Mouse (Mus musculus) spleen, adult 2 months (tissue): Measurements from ENCODE around the gene Tmem100. TPM values are rescaled to one million over a fixed set of nuclear protein-coding genes. Genes with fewer than 3 reads are reported as not detected.

Experiments
- DNase-seq, 2 experiments: peaks; one replicate each; pipeline versions ENCODE4 v3.0.0 to v3.0.0-alpha.2; 2012 to 2021; ENCODE audit warnings: low spot score in 2 of 2, low read depth in 1 of 2
- H3K27ac ChIP-seq: fragments of 200-500 bp; 2 replicates; pipeline ENCODE4 v1.5.1; 2012; ENCODE audit warnings: low read length, inconsistent platforms; ENCODE audit not compliant: insufficient read depth
- H3K27me3 ChIP-seq: fragments of 200-500 bp; 2 replicates; pipeline ENCODE4 v1.6.1; 2012; ENCODE audit warnings: mild to moderate bottlenecking, moderate library complexity, low read length, inconsistent platforms; ENCODE audit not compliant: control insufficient read depth, insufficient read depth
- H3K36me3 ChIP-seq: fragments of 200-500 bp; 2 replicates; pipeline ENCODE4 v1.6.1; 2012; ENCODE audit warnings: mild to moderate bottlenecking, low read length, inconsistent platforms; ENCODE audit not compliant: control insufficient read depth, insufficient read depth
- H3K4me1 ChIP-seq: fragments of 200-500 bp; 2 replicates; pipeline ENCODE4 v1.6.1; 2011; ENCODE audit warnings: inconsistent platforms; ENCODE audit not compliant: control insufficient read depth, insufficient read depth, insufficient read length
- H3K4me3 ChIP-seq: fragments of 200-500 bp; 2 replicates; pipeline ENCODE4 v1.5.1; 2011; ENCODE audit warnings: mild to moderate bottlenecking, inconsistent platforms; ENCODE audit not compliant: insufficient read depth, insufficient read length; ENCODE audit errors: extremely low read depth
- CTCF ChIP-seq: fragments of 200-500 bp; IDR thresholded peaks from 2 replicates; pipeline ENCODE4 v1.5.1; 2011; ENCODE audit warnings: mild to moderate bottlenecking, inconsistent platforms; ENCODE audit not compliant: insufficient read depth, insufficient read length, insufficient replicate concordance; ENCODE audit errors: extremely low read depth
- POLR2A ChIP-seq: fragments of 200-500 bp; IDR thresholded peaks from 2 replicates; pipeline ENCODE4 v1.6.1; 2011; ENCODE audit warnings: low read depth, low read length, inconsistent platforms
- WGBS: fragments of 180-500 bp; shearing (Covaris S2); methylation state at CpG from one replicate; pipeline ENCODE4 v1.1.7; 2018; 5-methylcytosine and 5-hydroxymethylcytosine counted together
- polyA plus RNA-seq: library from polyadenylated mRNA; depleted of rRNA; stranded (reverse); fragments of >200 nt; gene quantifications from 2 replicates; pipeline ENCODE4 v1.2.3, GENCODE M21; 2012; rRNA removed

Gene Tmem100
- polyA plus RNA-seq, 1 experiment = 0.42 TPM

DNA sequence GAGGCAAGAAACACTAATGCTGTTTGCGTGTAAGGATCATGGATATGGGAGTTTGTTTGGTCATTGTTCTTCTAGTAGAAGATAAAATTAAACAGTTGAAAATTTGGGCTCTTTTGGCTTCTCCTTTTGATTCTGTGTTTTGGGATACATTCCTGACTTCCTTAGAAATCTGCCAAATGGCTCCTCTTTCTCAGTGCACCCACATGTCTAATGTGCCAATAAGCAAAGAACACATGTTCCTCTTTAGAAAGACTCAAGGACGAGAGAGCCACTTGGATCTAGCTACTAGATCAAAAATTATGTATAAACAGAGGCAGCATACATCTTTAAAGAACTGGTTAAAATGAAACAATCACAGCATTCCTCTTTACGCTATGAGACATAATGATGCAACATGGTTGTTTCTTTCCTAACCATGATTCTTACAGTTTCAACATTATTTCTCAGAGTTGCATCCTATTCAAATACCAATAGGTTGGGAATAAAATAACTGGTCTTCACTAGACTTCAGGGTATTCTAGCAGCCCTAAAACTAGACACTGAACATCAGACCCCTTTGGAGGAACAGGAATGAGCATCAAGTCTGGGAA, 50.6 kb downstream of the Tmem100 start:
- Histone ChIP-seq H3K36me3 (no peaks in the 10 kb centered on the region), H3K27ac (no peak overlapping the region), H3K27me3 (no peaks in the 10 kb centered on the region), H3K4me1 (no peaks in the 10 kb centered on the region), H3K4me3 (no peak overlapping the region)
- no peak for TF ChIP-seq CTCF
- TF ChIP-seq POLR2A = no peak
- DNase-seq = no peak
- 79% methylated on average over 3 of the region's 3 CpGs for WGBS

- no peak overlapping the region for H3K27ac ChIP-seq
- DNase-seq = no peak
- no peak overlapping the region for H3K4me3 ChIP-seq
- H3K4me1 ChIP-seq = no peaks in the 10 kb centered on the region
- no peaks in the 10 kb centered on the region for H3K36me3 ChIP-seq
- no peak for TF ChIP-seq POLR2A
- no peak for TF ChIP-seq CTCF
- WGBS = 84% methylated on average over 10 of the region's 10 CpGs
- no peaks in the 10 kb centered on the region for H3K27me3 ChIP-seq
These were observed 51.9 kb downstream of the Tmem100 start for GRCm38 (mm10) chr11:90081820-90082596.

DNA sequence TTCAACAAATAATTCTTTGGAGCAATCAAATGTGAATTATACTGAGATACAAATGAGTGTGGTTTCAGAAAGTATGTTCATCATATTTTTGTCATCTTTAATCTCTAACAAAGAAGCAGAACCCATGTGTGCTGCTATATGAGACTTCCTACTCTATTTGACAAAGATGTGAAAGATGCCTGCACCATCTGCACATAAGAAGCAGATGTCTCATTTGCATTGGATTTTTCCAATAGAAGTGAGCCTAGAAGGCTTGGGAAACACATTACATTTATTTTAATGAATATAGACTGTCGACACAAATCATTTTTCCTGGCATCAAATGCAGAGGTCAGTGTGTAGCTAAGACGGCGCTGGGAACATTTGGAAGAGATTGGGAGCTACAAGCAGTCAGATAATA, 52.9 kb downstream of the Tmem100 start:
- Histone ChIP-seq H3K4me3 (no peak overlapping the region), H3K4me1 (no peaks in the 10 kb centered on the region), H3K27me3 (no peaks in the 10 kb centered on the region), H3K27ac (no peak overlapping the region), H3K36me3 (no peaks in the 10 kb centered on the region)
- DNase-seq = no peak
- WGBS = 91% methylated on average over 3 of the region's 3 CpGs
- TF ChIP-seq POLR2A (no peak), CTCF (no peak)

- DNase-seq = no peak
- Histone ChIP-seq H3K4me3 (no peak overlapping the region), H3K4me1 (no peaks in the 10 kb centered on the region), H3K27me3 (no peaks in the 10 kb centered on the region), H3K27ac (no peak overlapping the region), H3K36me3 (no peaks in the 10 kb centered on the region)
- TF ChIP-seq CTCF (no peak), POLR2A (no peak)
- 66% methylated on average over 5 of the region's 5 CpGs for WGBS
These were observed 54.0 kb downstream of the Tmem100 start for GRCm38 (mm10) chr11:90084166-90084565.

Other genes with a start within 250 kb of the Tmem100 start
- 2.2 TPM in 2 replicates for gene Pctp, start 27.5 kb upstream of the Tmem100 start, polyA plus RNA-seq
- 0.62 and 1.2 TPM in 2 replicates for gene Gm45716, start 157.3 kb downstream of the Tmem100 start, polyA plus RNA-seq
- gene Mmd, start 219.1 kb downstream of the Tmem100 start, polyA plus RNA-seq = 9.6 and 14.8 TPM in 2 replicates